Mouse (Mus musculus) heart, embryonic 16.5 days (tissue): ENCODE measurements at regions not wholly inside any gene's neighbourhood (a gene's known extent, or its start where the extent isn't known, plus 50 kb on each side); places are given as distances from the start of the nearest gene placed in this dataset.

Experiments used
- ATAC-seq: fragments of 200-750 bp; cut with Nextera tagmentation; replicated peaks from 2 replicates; pipeline ENCODE4 v1.8.0; 2017; ENCODE audit warnings: moderate number of reproducible peaks; ENCODE audit not compliant: insufficient read depth, low FRiP score; ENCODE audit errors: extremely low read depth
- H3K27ac ChIP-seq: fragments of 300-500 bp; sonication (generic); 2 replicates; pipeline ENCODE4 v1.5.1; 2014; ENCODE audit warnings: mild to moderate bottlenecking, low read length, control low read depth, moderate library complexity
- H3K27me3 ChIP-seq: fragments of 300-500 bp; sonication (generic); 2 replicates; pipeline ENCODE4 v1.6.1; 2014; ENCODE audit warnings: low read length, mixed read lengths; ENCODE audit not compliant: control insufficient read depth, insufficient read depth
- H3K36me3 ChIP-seq: fragments of 300-500 bp; sonication (generic); 2 replicates; pipeline ENCODE4 v1.6.1; 2014; ENCODE audit not compliant: control insufficient read depth, insufficient read depth
- H3K4me1 ChIP-seq: fragments of 300-500 bp; sonication (generic); 2 replicates; pipeline ENCODE4 v1.6.1; 2014; ENCODE audit warnings: low read length, mixed read lengths; ENCODE audit not compliant: control insufficient read depth, insufficient read depth
- H3K4me2 ChIP-seq: fragments of 300-500 bp; sonication (generic); 2 replicates; pipeline ENCODE4 v1.6.1; 2014; ENCODE audit warnings: low read depth, mild to moderate bottlenecking, control low read depth, low read length
- H3K4me3 ChIP-seq: fragments of 300-500 bp; sonication (generic); 2 replicates; pipeline ENCODE4 v1.5.1; 2014; ENCODE audit warnings: mild to moderate bottlenecking, control low read depth, low read length
- H3K9ac ChIP-seq: fragments of 300-500 bp; sonication (generic); 2 replicates; pipeline ENCODE4 v1.6.1; 2014; ENCODE audit warnings: low read length, control low read depth
- H3K9me3 ChIP-seq: fragments of 300-500 bp; sonication (generic); replicated peaks from 2 replicates; pipeline ENCODE4 v1.6.1; 2016; ENCODE audit warnings: low read length; ENCODE audit not compliant: control insufficient read depth
- WGBS: fragments of 180-500 bp; shearing (Covaris S2); extraction: QIAGEN DNeasy Blood & Tissue Kit; methylation state at CpG from one replicate; pipeline ENCODE4 v1.1.7; 2014; 5-methylcytosine and 5-hydroxymethylcytosine counted together

DNA sequence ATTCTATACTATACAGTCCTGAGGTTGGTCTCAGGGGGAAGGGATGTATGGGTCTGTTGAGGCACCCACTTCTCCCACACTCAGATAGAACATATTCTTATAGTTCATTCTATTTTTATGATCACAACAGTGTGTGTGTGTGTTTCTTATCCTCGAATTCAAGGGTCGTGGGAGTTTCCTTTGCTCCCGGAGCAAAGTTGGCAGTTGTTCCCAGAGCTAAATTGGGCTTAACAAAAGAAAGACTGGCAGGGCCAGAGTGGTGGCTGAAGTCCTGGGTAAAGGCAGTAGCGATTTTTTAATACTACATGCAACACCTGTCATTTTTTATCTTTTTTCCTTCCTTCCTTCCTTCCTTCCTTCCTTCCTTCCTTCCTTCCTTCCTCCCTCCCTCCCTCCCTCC is 131.5 kb upstream of the Sp4 start:
- peak; percentile 75 for ATAC-seq

GRCm38 (mm10) chr12:118428384-118428783 is 127.1 kb upstream of the Sp4 start:
- no peaks in the 10 kb centered on the region for H3K9me3 ChIP-seq
- no peak overlapping the region for H3K9ac ChIP-seq
- no peak overlapping the region for H3K27ac ChIP-seq
- H3K4me1 ChIP-seq, result peaks cover 8% of the 10 kb centered on the region
- H3K4me3 ChIP-seq, result no peak overlapping the region
- 67% methylated on average over 5 of the region's 5 CpGs for WGBS
- no peaks in the 10 kb centered on the region for H3K27me3 ChIP-seq
- no peak for ATAC-seq
- H3K36me3 ChIP-seq, result no peaks in the 10 kb centered on the region
- no peak overlapping the region for H3K4me2 ChIP-seq

More for the DNA sequence above, 131.5 kb upstream of the Sp4 start:
- no peak overlapping the region for H3K4me3 ChIP-seq
- H3K9ac ChIP-seq, result no peak overlapping the region
- peaks cover 8% of the 10 kb centered on the region for H3K4me1 ChIP-seq
- no peak overlapping the region; the same call in 1 of the 2 replicates for H3K4me2 ChIP-seq
- H3K27me3 ChIP-seq, result no peaks in the 10 kb centered on the region
- H3K9me3 ChIP-seq, result no peaks in the 10 kb centered on the region
- 22% methylated on average over 4 of the region's 4 CpGs for WGBS
- peak overlapping the region; percentile 70 for H3K27ac ChIP-seq
- no peaks in the 10 kb centered on the region for H3K36me3 ChIP-seq

DNA sequence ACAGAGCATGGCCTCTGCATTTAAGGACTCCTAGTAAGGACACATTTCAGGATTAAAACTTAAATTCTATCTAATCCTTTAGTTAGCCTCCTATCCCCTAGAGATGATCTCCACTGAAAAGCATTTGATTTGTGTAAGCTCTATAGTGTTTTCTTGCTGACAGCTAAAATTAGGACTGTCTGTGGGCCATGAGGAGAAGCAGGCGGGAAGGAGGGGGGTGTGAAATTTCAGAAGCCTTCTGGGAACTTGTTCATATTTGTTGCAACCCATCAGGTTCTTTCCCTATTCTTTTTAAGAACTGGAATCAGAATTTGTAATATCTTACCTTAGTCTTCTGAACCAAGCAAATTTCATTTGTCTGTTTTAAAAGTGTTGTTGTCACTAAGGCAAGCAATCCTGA is 114.7 kb upstream of the Sp4 start:
- WGBS, result 44% methylated on average over 1 of the region's 1 CpGs
- no peak overlapping the region for H3K4me2 ChIP-seq
- no peak for ATAC-seq
- no peaks in the 10 kb centered on the region for H3K36me3 ChIP-seq
- peaks cover 5% of the 10 kb centered on the region; the same call in 1 of the 2 replicates for H3K4me1 ChIP-seq
- H3K4me3 ChIP-seq, result no peak overlapping the region
- H3K27ac ChIP-seq, result no peak overlapping the region
- H3K27me3 ChIP-seq, result no peaks in the 10 kb centered on the region
- peaks cover 4% of the 10 kb centered on the region for H3K9me3 ChIP-seq
- no peak overlapping the region for H3K9ac ChIP-seq

DNA sequence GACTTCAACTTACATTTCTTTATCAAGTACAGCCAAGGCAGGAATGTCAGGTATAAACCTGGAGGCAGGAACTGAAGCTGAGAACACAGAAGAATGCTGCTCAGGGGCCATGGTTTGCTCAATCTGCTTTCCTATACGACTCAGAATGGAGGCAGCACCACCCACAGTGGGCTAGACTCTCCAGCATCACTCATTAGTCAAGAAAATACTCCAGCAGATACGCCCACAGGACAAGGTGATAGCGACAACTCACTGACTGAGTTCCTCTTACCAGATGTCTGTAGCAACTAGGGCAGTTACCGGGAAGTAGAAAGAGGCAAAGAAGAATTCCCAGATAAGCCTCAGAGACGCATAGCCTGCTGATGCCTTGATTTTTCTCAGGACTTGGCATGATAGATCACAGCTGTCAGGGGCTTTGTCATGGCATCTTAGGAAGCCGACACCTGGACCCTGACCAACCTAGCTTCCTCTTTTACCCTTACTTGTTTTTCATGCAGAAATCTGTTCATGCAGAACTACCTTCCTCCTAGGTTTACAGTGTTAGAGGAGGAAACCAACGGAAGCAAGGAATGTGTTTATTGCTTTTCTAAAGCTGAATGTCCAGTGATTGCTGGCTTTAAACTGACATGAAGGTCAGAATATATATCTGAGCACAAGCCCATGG is 110.7 kb upstream of the Sp4 start:
- H3K27ac ChIP-seq, result no peak overlapping the region
- peaks cover 8% of the 10 kb centered on the region; the same call in 1 of the 2 replicates for H3K4me1 ChIP-seq
- no peak overlapping the region for H3K9ac ChIP-seq
- 24% methylated on average over 7 of the region's 7 CpGs for WGBS
- H3K36me3 ChIP-seq, result no peaks in the 10 kb centered on the region
- no peaks in the 10 kb centered on the region for H3K27me3 ChIP-seq
- H3K4me3 ChIP-seq, result no peak overlapping the region
- no peak for ATAC-seq
- H3K9me3 ChIP-seq, result no peaks in the 10 kb centered on the region
- no peak overlapping the region for H3K4me2 ChIP-seq

GRCm38 (mm10) chr12:118410917-118411316 is 109.7 kb upstream of the Sp4 start:
- Histone ChIP-seq H3K36me3 (no peaks in the 10 kb centered on the region), H3K4me2 (no peak overlapping the region), H3K4me3 (no peak overlapping the region), H3K27me3 (no peaks in the 10 kb centered on the region), H3K9me3 (no peaks in the 10 kb centered on the region), H3K27ac (no peak overlapping the region), H3K4me1 (peaks cover 8% of the 10 kb centered on the region; the same call in 1 of the 2 replicates), H3K9ac (no peak overlapping the region)
- ATAC-seq, result no peak

DNA sequence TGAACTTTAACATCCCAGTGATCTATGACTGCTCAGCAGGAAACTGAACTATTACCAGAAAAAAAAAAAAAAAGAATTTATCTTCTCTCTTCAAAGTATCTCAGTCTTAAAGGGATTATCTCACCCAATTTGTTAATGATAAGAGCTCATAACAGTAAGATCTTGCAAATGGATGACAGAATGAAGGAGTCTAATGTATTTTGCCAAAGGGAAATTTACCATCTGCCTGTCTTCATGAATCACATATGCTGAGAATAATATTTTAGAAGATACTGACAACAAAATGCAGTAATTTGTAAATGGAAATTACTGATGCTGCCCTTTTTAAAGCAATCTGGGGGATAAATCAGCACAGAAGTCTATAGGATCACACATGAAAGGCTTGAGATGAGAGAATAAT is 103.9 kb upstream of the Sp4 start:
- H3K27ac ChIP-seq, result no peak overlapping the region
- no peaks in the 10 kb centered on the region for H3K36me3 ChIP-seq
- no peak overlapping the region for H3K4me3 ChIP-seq
- ATAC-seq, result no peak
- 0 out of 2 replicates have a peak, but pooled peaks cover 2% of the 10 kb centered on the region for H3K4me1 ChIP-seq
- H3K9ac ChIP-seq, result no peak overlapping the region
- H3K27me3 ChIP-seq, result no peaks in the 10 kb centered on the region
- H3K9me3 ChIP-seq, result no peaks in the 10 kb centered on the region
- no peak overlapping the region for H3K4me2 ChIP-seq

GRCm38 (mm10) chr12:118404171-118404570 is 102.9 kb upstream of the Sp4 start:
- WGBS, result 74% methylated on average over 5 of the region's 5 CpGs
- ATAC-seq, result no peak
- Histone ChIP-seq H3K9me3 (no peaks in the 10 kb centered on the region), H3K27ac (no peak overlapping the region), H3K36me3 (no peaks in the 10 kb centered on the region), H3K4me3 (no peak overlapping the region), H3K27me3 (no peaks in the 10 kb centered on the region), H3K4me1 (0 out of 2 replicates have a peak, but pooled peaks cover 2% of the 10 kb centered on the region), H3K9ac (no peak overlapping the region), H3K4me2 (no peak overlapping the region)

- Histone ChIP-seq H3K27ac (no peak overlapping the region), H3K4me3 (no peak overlapping the region), H3K27me3 (no peaks in the 10 kb centered on the region), H3K36me3 (no peaks in the 10 kb centered on the region), H3K4me2 (no peak overlapping the region), H3K9ac (no peak overlapping the region), H3K4me1 (0 out of 2 replicates have a peak, but pooled peaks cover 2% of the 10 kb centered on the region), H3K9me3 (no peaks in the 10 kb centered on the region)
- no peak for ATAC-seq
- 76% methylated on average over 4 of the region's 4 CpGs for WGBS
Observed at GRCm38 (mm10) chr12:118403519-118404087, 102.4 kb upstream of the Sp4 start.

DNA sequence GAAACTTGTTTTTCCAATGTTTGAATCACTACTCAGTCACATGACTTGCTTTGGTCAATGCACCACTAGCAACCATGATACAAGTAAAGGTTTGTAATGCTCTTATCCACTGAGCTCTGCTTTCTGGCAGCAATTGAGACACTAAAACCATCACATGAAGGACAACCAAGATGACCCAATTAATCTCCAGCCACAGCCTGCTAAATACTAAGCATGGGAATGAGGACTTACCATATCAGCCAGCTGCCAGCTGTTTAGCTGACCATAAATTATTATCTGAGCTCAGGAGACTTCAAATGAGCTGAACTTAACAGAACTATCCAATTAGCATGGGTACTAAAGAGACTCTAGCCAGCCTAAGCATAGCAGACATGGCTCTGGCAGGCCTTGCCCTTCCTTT is 100.1 kb upstream of the Sp4 start:
- Histone ChIP-seq H3K9ac (no peak overlapping the region), H3K9me3 (no peaks in the 10 kb centered on the region), H3K27ac (no peak overlapping the region), H3K4me1 (no peaks in the 10 kb centered on the region), H3K4me2 (no peak overlapping the region), H3K36me3 (no peaks in the 10 kb centered on the region), H3K27me3 (no peaks in the 10 kb centered on the region), H3K4me3 (no peak overlapping the region)
- ATAC-seq, result no peak
